Mouse (Mus musculus) retina, postnatal 7 days (tissue): ENCODE results near the gene Kcnq5.
"Not testable (repeated sequence)": the region's sequence is repeated elsewhere in the genome, so short reads cannot be mapped to it uniquely, and the experiment has no call there.

Experiments
- DNase-seq: peaks from one replicate; pipeline ENCODE4 v3.0.0-alpha.2; 2012; ENCODE audit warnings: low read depth, low spot score

Kcnq5 gene

DNA sequence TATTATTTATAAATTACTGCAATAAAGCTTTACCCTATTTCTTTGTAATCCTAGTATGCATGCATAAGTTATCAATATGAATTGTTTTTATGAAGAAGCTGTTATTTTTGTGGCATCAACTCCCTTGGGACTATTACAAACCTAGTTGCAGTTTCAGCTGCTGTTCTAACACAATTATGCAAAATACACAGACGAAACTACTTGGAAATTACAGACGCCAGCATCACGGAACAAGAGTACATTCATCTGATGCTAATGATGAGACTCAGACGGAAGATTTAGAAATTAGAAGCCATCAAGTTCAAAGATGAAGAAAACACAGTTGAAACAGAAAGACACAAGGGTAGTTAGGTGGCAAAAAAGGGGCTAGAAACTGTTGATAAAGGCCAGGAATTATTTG lies 310.9 kb downstream of the Kcnq5 start:
- no peak for DNase-seq

DNA sequence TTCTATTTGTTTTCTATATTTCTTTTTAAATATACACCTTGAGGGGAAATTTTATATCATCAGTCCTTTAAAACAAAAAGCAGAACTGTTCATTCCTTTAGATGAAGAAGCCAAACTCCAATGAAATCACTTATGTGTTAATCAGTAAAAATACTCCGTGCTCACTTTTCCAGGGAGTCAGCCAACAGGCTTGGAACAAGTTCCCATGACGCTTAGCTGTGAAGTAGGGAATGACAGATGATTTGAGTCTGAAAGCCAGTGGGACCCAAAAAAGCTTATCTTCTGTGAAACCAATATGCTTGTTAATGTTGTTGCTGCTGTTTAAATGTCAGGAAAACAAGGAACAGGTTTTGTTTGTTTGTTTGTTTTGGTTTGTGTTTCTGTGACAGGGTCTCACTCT lies 326.3 kb downstream of the Kcnq5 start:
- no peak for DNase-seq

DNA sequence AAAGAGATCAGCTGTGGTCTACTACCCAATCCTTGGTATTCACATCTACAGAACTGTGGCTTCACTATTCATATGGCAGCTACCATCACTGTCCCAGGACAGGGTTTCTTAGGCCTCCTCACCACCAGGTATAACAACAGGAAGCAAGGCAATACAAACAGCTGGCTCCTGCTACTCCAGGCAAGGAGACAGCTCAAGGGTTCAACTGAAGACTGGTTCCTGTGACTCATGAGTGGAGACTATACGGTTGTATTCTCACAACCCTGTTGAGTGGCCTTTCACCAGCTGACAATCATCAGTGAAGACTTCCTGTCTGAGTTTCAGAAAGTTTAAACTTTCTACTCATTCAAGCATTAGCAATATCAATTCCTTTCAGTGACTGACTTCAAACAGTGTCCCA lies 327.7 kb downstream of the Kcnq5 start:
- no peak for DNase-seq

DNA sequence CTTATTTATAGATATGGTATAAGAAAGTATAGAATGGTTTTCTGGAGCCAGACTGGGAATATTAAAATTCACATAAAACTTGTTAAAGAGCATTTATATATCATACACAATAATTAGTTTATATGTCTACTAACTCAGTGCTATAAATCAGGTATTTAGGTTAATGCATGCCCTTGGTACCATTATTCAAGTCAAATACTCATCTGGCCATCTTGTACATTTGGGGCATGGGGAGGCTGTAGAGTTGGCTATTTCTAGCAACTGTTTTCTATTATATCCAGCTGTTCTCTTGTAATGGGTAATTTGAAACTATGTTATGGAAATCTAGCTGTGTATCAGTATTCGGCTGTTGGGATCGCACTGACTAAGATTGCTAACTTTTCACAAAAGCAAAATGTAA lies 339.3 kb downstream of the Kcnq5 start:
- DNase-seq = no peak

DNA sequence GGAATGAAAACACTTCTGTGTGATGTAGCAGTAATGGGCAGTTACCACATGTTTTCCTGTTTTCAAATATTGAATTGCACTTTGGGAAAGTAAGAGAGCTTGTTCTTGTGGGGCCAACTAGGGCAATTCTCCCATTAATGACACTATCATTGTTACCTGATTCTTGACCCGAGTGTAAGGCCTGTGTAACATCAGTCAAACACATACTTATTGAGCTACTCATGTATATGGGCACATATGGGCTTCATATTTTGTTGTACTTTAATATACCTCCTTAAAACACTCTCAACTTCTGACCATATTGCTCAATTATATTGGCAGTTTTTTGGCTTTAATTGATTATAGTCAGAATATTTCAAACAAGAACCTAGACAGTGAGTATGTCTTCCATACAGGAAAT lies 339.7 kb downstream of the Kcnq5 start:
- DNase-seq = no peak

DNA sequence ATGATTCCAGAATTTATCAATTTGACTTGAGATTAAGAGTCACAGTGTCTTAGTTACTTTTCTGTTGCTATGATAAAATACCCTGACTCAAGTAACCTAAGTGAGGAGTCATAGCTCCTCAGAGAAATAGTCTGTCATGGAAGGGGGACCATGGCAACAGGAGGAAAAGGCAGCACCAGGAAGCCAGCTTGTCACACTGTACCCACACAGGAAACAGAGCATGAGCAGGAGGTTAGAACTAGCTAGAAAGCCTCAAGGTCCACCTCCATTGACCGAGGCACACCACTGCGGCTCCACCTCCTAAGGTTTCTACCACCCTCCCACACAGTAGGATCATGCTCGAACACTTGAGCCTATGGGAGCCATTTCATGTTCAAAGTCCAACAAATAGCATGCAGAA lies 343.0 kb downstream of the Kcnq5 start:
- DNase-seq = no peak

DNA sequence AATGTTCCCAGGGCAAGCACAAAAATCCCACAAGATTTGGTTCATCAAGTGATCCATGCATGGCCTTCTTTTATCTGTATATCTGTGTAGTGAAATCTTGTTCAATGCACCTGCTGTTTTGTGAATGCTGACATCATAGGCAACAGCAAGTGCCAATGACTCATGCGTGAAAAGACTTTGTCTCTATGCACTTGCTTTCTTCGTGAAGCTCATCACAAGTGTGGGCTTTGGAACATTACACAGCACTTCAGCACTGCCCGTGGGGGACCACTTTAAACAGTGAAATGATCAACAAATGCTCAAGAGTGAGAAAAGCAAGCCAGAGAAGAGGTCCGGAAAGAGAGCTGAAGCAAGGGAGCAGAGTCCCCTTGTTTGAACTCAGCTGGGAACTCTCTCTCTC lies 345.1 kb downstream of the Kcnq5 start:
- no peak for DNase-seq

DNA sequence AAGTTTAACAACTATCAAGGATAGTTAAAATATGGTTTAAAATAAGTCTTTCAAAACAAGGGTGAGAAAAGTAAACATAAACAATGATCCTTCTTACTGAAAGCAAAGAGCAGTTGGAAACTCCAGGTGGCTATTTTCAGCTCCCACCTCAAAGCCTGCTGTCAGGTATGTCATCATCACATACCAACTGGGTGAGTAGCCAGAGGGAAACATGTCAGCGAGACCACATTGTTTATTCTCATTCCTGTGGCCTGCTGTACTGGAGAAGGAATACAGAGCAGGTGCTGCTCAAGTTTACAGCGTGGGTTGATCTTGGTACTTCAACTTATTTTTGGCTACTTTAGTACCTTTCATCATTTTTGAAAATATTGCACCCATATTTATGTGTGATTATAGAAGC lies 347.8 kb downstream of the Kcnq5 start:
- no peak for DNase-seq

DNA sequence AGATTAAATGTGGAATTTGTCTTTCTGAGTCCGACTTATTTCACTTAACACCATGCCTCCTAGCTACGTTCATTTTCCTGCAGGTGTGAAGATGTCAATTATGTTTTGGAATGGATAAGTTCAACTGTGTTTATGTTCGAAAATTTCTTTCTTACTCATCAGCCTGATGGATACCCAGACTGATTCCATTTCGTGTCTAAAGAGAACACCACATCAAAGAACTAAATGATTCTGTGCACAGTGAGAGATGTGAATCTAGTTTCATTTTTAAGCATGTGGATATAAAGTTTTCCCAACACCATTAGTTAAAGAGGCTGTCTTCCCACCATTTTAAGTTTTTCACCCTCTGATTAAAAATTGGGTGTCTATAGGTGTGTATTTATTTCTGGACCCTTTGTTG lies 357.7 kb downstream of the Kcnq5 start:
- DNase-seq = no peak

DNA sequence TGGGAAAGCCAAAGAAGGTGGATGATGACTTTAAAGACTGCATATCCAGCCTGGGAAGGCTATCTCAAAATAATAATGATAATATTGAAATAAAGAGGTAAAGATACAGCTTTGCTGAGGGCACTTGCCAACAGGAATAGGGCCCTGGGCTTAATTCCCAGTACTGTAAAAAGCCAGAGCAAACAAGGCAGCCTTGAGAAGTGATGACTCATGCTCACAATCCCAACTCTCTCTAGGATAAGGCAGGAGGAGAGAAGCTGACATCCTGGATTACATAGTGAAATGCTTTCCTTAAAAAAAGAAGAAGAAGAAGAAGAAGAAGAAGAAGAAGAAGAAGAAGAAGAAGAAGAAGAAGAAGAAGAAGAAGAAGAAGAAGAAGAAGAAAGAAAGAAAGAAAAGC lies 359.2 kb downstream of the Kcnq5 start:
- no peak for DNase-seq

DNA sequence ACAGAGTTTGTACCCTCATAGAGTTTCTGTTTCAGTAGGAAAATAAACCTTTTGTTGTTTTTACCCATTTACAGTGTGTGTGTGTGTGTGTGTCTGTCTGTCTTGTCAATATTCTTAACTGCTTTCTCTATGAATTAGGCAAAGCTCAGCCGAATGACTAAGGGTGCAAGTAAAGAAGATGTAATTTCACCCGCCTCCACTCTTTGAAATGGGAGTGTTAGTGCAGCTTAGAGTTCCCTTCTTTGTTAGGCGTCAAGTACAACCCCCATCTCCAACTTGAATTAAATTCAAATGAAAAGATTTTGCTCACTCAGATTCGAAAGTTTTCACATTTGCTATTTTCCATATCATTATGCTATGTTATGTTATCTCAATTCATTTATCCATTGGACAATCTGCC lies 361.1 kb downstream of the Kcnq5 start:
- DNase-seq = no peak

DNA sequence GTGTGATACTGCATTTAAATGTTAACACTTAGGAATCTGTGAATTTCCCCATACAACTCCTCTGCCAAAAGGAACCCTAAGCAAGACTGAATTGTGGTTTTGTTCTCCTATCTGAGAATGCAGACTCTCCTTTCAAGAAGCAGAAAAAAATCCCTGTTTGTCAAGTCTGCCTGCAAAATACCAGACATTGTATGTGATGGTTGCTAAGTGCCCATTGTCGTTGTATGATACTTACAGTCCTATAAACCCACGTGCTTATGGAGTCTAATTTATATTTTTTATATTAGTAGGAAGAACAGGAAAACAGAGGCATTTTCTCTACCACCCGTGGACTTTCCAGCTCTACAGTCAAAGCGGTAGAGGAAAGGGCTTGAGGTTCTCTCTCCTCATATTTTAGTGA lies 367.9 kb downstream of the Kcnq5 start:
- no peak for DNase-seq

DNA sequence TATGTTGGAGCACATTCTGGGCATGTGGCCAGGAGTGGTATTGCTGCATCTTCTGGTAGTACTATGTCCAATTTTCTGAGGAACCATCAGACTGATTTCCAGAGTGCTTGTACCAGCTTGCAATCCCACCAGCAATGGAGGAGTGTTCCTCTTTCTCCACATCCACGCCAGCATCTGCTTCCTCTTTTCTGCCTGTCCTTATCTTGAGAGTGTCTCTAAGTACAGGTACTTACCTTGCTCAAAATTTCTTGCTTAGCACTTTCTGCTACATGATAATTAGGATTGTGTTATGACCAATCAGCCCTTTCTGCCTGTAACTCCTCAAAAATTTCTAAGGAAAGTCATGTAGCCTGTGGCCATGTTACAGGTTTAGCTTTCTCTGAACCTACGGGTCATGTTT lies 394.3 kb downstream of the Kcnq5 start:
- not testable (repeated sequence) for DNase-seq

DNA sequence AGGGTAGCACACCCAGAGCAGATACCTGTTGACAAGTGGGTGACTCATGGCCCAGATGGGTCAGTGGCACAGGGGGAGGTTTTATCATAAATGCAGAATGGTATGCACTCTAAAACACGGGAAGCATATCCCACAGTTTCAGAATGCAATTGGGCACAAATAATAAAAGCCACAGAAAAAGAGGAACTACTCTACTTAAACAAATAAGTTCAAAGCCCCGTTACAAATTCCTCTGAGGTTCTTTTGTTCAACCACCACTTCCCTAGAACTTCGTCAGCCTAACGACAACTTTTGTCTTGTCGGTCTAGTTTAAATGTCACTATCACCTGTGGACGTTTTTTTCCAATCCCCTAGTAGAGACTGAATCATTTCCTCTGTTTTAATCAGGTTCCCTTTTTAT lies 407.1 kb downstream of the Kcnq5 start:
- no peak for DNase-seq

DNA sequence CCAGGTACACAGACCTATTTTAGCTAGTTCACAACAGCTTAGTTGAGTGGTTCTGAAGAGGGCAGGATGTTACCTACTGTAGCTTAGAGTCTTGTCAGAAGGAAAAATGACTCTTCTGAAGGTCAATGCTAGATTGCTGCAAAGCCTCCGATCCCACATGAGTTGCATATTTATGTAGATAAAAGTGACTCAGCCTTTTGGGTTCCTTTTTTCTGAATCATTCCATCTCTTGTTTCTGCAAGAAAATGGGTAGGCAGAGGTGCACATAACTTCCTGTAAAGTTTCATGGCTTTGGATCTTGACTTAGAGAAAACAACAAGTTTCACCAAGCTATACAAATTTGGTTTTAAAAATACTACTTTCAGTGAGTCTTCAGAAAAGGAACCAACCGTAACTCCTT lies 409.0 kb downstream of the Kcnq5 start:
- no peak for DNase-seq

DNA sequence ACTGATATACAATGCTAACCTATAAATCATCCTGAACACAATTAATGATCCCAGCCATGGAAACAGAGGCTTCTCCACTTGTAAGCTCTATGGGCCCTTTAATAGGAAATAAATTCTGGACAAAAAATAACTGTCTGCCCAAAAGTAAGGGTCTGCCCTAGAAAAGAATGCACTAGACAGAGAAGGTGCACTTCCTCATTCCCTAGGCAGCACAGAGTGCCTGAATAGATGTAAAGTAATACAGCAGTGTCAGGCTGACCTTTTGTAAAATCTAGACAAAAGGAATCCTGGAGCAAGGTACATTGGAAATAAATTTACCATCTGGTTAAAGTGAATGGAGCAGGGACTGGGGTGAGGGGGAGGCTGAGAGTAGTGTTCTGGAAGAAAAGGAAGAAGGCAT lies 417.8 kb downstream of the Kcnq5 start:
- DNase-seq = no peak

DNA sequence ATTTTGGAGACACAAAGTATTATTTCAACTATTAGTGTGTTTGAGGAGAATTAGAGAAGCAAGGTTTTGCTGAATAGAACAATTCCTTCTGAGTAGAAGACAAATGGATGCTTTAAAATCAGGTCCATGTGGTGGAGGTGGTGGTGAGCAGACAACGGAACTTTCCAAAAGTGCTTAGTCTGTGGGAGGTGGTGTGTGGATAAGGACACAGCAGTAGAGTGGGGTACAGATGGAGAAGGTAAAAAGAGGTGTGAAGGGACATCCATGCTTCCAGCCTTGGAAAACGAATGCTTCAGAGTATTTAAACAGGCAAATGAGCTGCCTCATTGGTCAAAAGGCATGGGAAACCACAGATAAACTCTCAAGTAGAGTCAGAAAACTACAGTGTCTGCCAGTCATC lies 422.3 kb downstream of the Kcnq5 start:
- DNase-seq = no peak

DNA sequence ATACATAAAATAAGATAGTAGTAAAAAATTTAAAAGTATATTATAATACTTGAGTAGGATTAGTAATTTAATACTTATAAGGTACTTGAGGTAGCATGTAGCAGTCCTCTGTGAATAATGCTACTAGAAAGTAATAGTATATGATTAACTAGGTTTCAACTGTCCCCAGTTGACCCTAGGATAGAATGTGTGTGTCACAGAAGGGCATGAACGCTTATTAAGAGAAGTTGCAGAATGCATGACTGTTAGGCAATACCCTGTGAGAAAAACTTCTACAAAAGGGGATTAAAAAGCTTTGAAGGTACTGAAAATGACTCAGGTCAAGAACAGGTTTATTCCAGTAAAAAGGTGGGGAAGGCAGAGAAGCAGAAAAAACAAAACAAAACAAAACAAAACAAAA lies 430.9 kb downstream of the Kcnq5 start:
- no peak for DNase-seq

DNA sequence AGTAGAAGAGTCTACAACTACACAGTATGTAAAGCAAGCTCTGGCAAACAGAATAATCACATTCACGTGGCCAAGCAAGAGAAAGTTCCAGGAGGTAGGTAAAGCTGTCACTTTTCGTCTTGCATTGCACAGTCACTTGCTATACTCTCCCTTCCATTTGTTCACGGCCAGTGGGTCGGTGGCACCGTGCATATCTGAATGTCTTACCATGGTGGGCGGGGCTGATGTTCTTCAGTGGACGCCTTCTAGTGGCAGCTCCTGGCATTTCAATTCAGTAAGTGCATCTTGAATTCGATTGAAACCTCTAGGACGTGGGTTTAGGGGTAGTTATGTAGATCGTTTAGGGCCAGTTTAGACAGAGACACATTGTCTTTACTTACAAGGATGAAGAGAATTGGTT lies 439.7 kb downstream of the Kcnq5 start:
- no peak for DNase-seq

DNA sequence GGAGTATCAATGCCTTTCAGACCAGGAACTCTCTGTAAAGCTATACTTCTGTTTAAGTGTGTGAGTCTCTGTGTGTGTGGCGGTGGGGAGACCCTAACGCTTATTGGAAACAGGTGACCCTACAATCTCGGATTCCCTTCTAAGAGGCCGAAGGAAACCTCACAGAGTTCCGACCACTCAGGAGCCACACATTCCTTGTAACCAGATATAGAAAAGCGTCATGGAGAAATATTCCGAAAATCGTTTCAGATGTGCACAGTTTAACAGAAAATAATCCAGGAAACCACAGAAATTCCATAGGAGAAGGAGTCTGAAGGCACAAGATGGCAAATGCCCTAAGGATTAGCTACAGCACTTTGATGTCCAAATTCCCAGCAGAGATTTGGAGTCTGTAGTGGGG lies 440.3 kb downstream of the Kcnq5 start:
- DNase-seq = no peak

DNA sequence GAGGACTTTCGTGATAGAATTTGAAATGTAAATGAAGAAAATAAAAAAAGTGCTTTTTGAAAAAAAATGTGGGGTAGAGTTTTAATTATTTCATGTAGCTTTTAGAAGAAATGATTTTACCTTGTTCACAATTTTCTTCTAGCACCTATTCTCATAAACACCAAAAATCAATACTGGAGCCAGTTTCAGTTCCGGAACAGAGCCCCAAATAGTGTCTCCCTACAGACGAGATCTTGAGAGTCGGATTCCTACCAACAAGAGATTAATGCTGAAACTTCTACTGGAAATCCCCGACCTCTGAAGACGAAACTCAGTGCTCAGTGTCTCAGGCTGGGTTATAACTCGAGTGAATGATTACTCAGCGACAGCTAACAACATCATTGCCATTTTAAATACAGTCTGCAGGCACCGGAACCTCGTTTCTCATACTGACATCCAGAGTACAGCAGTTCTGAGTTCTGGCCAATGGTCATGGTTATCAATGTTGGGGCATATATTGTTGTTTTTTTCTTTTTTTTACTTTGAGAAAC lies 441.6 kb downstream of the Kcnq5 start:
- DNase-seq = no peak

DNA sequence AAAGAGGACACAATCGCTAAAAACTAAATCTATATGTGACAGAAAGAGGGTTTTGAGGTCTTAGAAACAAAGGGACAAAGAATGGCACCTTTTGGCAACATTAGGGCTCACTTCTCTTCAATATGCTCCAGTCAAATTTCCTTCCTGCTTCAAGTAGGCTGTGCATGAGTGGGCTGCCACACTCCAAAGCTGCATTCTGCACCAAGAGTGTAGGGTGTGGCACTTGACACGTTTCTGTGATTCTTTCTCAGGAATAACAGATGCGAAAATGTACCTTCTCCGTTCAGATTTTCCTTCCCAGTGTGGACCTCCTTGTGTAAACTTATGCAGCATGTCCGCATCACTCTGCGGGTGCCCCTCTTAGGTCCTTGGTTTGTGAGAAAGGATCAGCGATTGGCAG lies 455.1 kb downstream of the Kcnq5 start:
- no peak for DNase-seq

DNA sequence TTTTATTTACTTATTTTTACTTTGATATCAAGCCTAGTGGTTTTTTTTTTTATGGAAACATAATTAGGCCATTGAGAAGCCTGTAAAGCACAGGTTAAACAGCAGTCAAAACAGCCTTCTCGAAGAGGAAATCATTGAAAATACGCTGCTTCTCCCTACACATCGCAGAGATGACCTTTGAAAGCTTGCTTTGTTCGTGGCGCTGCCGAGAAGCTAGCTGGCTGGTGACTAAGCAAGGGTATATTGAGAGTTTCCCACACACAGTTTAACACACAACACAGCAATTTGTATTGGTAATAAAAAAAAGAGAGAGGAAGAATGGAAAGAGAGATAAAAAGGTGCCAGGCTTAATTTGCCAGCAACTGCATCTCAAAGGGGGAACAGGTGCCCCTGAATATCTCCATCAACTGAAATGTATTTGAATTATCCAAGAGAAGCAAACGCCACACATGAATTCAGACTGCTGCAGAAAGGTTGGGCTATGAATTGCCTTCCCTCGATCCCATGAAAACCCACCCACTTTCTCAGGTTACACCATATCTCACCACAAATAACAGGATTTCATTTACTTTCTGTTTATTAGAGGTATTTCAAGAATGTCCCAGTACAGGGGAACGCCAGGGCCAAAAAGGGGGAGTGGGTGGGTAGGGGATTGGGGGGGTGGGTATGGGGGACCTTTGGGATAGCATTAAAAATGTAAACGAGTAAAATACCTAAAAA lies 461.8 kb downstream of the Kcnq5 start:
- DNase-seq = no peak

DNA sequence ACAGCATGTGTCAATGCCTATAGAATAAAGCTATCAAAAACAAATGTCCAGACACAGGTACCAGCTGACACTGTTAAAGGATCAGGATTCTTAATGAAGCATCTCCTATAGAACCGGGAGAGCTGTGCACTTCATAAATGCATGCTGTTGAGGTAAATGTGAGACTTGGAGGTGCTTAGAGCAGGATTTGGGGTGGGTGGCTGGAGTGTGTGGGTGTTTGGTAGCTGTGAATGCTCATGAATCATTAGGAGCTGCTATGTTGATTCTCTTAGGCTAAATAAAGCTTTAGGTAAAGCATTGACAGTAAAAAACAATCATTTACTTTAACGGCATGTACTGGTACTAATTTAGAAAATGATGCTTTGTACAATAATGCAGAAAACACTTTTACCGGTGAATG lies 465.4 kb downstream of the Kcnq5 start:
- DNase-seq = no peak
